Mouse (Mus musculus) liver, adult 2 months (tissue): ENCODE measurements around the gene Sh2d1b2. TPM values are rescaled to one million over a fixed set of nuclear protein-coding genes. Genes with fewer than 3 reads are reported as not detected.

ENCODE experiments used
- DNase-seq: peaks from one replicate; pipeline ENCODE4 v3.0.0-alpha.2; 2011; ENCODE audit warnings: low read depth, low spot score; ENCODE audit errors: extremely low read depth
- H3K27ac ChIP-seq: fragments of 200-500 bp; replicated peaks from 2 replicates; pipeline ENCODE4 v1.5.1; 2012; ENCODE audit warnings: low read depth, mild to moderate bottlenecking, control low read depth, inconsistent platforms, low read length; ENCODE audit not compliant: insufficient read depth
- H3K27me3 ChIP-seq: fragments of 200-500 bp; 2 replicates; pipeline ENCODE4 v1.6.1; 2012; ENCODE audit warnings: mild to moderate bottlenecking, moderate library complexity, low read length, inconsistent platforms; ENCODE audit not compliant: control insufficient read depth, insufficient read depth
- H3K36me3 ChIP-seq: fragments of 200-500 bp; 2 replicates; pipeline ENCODE4 v1.6.1; 2012; ENCODE audit warnings: low read length, inconsistent platforms; ENCODE audit not compliant: control insufficient read depth, insufficient read depth
- H3K4me1 ChIP-seq: fragments of 200-500 bp; 2 replicates; pipeline ENCODE4 v1.6.1; 2011; ENCODE audit warnings: low read length; ENCODE audit not compliant: control insufficient read depth, insufficient read depth
- H3K4me3 ChIP-seq: fragments of 200-500 bp; 2 replicates; pipeline ENCODE4 v1.5.1; 2011; ENCODE audit warnings: low read depth, mild to moderate bottlenecking, control low read depth, low read length, moderate library complexity; ENCODE audit not compliant: insufficient read depth
- H3K79me2 ChIP-seq: fragments of 200-500 bp; 2 replicates; pipeline ENCODE4 v1.6.1; 2012; ENCODE audit warnings: inconsistent platforms, mild to moderate bottlenecking, low read length, moderate library complexity; ENCODE audit not compliant: control insufficient read depth, insufficient read depth
- H3K9ac ChIP-seq: fragments of 200-500 bp; 2 replicates; pipeline ENCODE4 v1.6.1; 2012; ENCODE audit warnings: low read depth, mild to moderate bottlenecking, control low read depth, inconsistent platforms, low read length
- CTCF ChIP-seq: fragments of 200-500 bp; IDR thresholded peaks from 2 replicates; pipeline ENCODE4 v1.5.1; 2011; ENCODE audit warnings: low read depth, low read length, control low read depth
- POLR2A ChIP-seq: fragments of 200-500 bp; IDR thresholded peaks from 2 replicates; pipeline ENCODE4 v1.6.1; 2011; ENCODE audit warnings: low read length, control low read depth; ENCODE audit not compliant: insufficient read depth; ENCODE audit errors: extremely low read depth
- WGBS: fragments of 180-500 bp; shearing (Covaris S2); methylation state at CpG from one replicate; pipeline ENCODE4 v1.1.7; 2018; 5-methylcytosine and 5-hydroxymethylcytosine counted together
- polyA plus RNA-seq: library from polyadenylated mRNA; depleted of rRNA; stranded (reverse); fragments of >200 nt; gene quantifications from 2 replicates; pipeline ENCODE4 v1.2.3, GENCODE M21; 2012; rRNA removed
- total RNA-seq: library from RNA; depleted of rRNA; stranded (reverse); fragments of >200 nt; gene quantifications from 2 replicates; pipeline ENCODE4 v1.2.3, GENCODE M21; 2014; rRNA removed

Gene Sh2d1b2
- total and polyA plus RNA-seq, 2 experiments, result not detected

DNA sequence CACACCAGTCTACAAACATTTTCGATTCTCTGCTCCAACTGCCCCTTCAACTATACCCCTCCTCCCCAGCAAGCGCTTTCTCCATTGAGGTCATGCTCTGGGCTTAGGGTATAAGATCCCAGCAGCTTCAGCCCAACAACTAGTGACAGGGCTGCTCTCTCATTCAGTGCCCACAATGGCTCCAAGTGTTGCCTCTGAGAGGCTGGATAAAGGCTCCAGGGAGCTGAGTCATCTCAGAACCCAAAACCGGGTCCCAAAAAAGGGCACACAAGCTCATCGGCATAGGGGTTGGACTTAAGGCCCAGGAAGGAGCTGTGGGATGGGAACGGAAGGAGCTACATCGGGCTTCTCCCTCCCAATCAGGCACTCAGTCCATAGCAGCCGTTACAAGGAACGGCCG is 69.1 kb downstream of the Sh2d1b2 start:
- no peak overlapping the region for H3K9ac ChIP-seq
- WGBS, result 99% methylated on average over 9 of the region's 9 CpGs
- no peaks in the 10 kb centered on the region for H3K79me2 ChIP-seq
- TF ChIP-seq POLR2A (no peak), CTCF (no peak)
- no peak for DNase-seq
- no peaks in the 10 kb centered on the region for H3K27me3 ChIP-seq
- no peak overlapping the region for H3K27ac ChIP-seq
- no peaks in the 10 kb centered on the region for H3K36me3 ChIP-seq
- no peaks in the 10 kb centered on the region for H3K4me1 ChIP-seq
- no peak overlapping the region for H3K4me3 ChIP-seq

DNA sequence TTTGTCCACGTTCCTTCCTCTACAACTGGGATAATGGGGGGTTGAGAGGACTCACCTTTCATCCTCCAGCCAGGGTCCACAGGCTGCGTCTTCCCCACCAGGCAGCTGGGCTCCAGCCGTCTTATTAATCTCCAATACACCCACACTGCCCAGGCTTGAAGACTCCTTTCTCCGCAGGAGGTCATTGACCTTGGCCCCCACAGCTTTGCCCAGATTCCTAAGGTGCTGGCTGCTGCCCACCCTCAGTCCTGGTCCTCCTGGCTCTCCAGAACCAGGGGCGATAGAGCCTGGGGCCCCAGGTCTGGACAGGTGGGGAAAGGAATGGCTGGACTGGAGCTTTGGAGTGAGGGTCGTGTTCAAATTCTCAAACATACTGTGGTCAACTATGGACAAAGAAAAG is 69.9 kb downstream of the Sh2d1b2 start:
- H3K9ac ChIP-seq, result no peak overlapping the region
- H3K27me3 ChIP-seq, result no peaks in the 10 kb centered on the region
- no peak overlapping the region for H3K27ac ChIP-seq
- no peak for DNase-seq
- no peak for TF ChIP-seq CTCF
- 91% methylated on average over 6 of the region's 6 CpGs for WGBS
- no peaks in the 10 kb centered on the region for H3K36me3 ChIP-seq
- H3K4me3 ChIP-seq, result no peak overlapping the region
- no peaks in the 10 kb centered on the region for H3K79me2 ChIP-seq
- no peaks in the 10 kb centered on the region for H3K4me1 ChIP-seq

DNA sequence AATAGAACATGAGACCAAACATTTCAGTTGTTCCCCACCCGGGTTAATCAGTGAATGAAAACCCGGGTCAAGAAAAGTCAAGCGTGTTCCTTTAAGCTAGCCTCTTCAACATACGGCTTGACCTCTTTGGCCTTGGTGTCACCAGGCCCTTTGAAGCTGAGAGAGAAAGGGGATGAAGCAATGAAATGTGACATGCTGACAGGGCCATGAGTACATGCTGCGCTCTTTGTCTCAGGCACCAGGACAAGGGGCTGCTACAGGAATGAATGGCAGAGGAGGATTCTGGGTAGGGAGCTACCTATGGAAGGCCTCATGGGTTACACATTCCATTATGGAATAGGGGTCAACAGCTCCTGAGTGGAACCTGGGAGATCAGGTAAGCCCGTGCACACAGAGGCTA is 70.6 kb downstream of the Sh2d1b2 start:
- H3K4me1 ChIP-seq, result no peaks in the 10 kb centered on the region
- DNase-seq, result no peak
- WGBS, result 85% methylated on average over 6 of the region's 6 CpGs
- TF ChIP-seq CTCF, result no peak
- no peak for TF ChIP-seq POLR2A
- H3K27ac ChIP-seq, result no peak overlapping the region
- H3K9ac ChIP-seq, result no peak overlapping the region
- H3K4me3 ChIP-seq, result no peak overlapping the region
- H3K27me3 ChIP-seq, result no peaks in the 10 kb centered on the region
- H3K36me3 ChIP-seq, result no peaks in the 10 kb centered on the region
- H3K79me2 ChIP-seq, result no peaks in the 10 kb centered on the region

Other genes starting within 250 kb of the Sh2d1b2 start
- 3.0 and 4.8 TPM in 2 replicates for gene Ddr2, start 122.0 kb upstream of the Sh2d1b2 start, total RNA-seq
- gene Ddr2, start 122.0 kb upstream of the Sh2d1b2 start, polyA plus RNA-seq, result 0.81 and 1.4 TPM in 2 replicates
- 22.6 and 23.6 TPM in 2 replicates for gene Uap1, start 57.8 kb upstream of the Sh2d1b2 start, total RNA-seq
- gene Uap1, start 57.8 kb upstream of the Sh2d1b2 start, polyA plus RNA-seq, result 14.3 and 15.9 TPM in 2 replicates
- 25.4 and 26.7 TPM in 2 replicates for gene Uhmk1, start 17.4 kb upstream of the Sh2d1b2 start, total RNA-seq
- gene Uhmk1, start 17.4 kb upstream of the Sh2d1b2 start, polyA plus RNA-seq, result 7.5 and 8.7 TPM in 2 replicates
- not detected in 2 replicates for gene Sh2d1b1, start 44.6 kb downstream of the Sh2d1b2 start, total RNA-seq
- 0.06 TPM in 1 of 2 replicates, not detected in the other for gene Sh2d1b1, start 44.6 kb downstream of the Sh2d1b2 start, polyA plus RNA-seq
- 1.0 and 1.2 TPM in 2 replicates for gene Gm7694, start 73.6 kb downstream of the Sh2d1b2 start, total RNA-seq
- 2.6 and 2.9 TPM in 2 replicates for gene Gm7694, start 73.6 kb downstream of the Sh2d1b2 start, polyA plus RNA-seq
- not detected in 2 replicates for gene Spata46, start 76.1 kb downstream of the Sh2d1b2 start, total RNA-seq
- not detected in 2 replicates for gene Spata46, start 76.1 kb downstream of the Sh2d1b2 start, polyA plus RNA-seq